Mouse (Mus musculus) B cell, adult 2 months (primary cell): ENCODE results near the gene Mcrip2.
A peak's percentile ranks its signal among the peaks of the same experiment; 100 is the strongest.
"Not testable (repeated sequence)": the region's sequence is repeated elsewhere in the genome, so short reads cannot be mapped to it uniquely, and the experiment has no call there.

Experiments used
- DNase-seq, 2 experiments: peaks; one replicate each; pipeline ENCODE4 v3.0.0; 2022

The Mcrip2 gene

GRCm38 (mm10) chr17:25880196-25880910 lies 11.8 kb upstream of the Mcrip2 start, which contains the start of gene Wfikkn1:
Gene Wfikkn1 (minus strand): TSS chr17:25880858.
- no peak for DNase-seq

DNA sequence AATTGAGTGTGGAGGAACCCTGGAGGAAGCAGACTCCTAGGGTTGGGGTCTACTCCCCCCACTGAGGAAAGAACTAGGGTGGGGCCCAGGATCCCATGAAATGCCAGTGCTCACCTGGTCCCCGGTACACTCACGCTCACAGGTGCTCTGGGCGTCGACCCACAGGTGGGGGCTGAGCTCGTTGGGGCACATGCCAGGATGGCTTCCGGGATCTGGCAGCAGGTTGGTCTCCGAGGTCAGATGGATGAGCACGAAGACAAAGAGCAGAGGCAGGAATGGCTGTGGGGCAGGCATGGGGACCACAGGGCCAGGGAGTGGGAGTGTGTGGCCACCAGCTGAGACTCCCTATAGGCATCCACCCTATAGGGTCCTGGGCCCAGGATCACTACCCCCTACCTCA lies 11.2 kb upstream of the Mcrip2 start:
- no peak for DNase-seq

DNA sequence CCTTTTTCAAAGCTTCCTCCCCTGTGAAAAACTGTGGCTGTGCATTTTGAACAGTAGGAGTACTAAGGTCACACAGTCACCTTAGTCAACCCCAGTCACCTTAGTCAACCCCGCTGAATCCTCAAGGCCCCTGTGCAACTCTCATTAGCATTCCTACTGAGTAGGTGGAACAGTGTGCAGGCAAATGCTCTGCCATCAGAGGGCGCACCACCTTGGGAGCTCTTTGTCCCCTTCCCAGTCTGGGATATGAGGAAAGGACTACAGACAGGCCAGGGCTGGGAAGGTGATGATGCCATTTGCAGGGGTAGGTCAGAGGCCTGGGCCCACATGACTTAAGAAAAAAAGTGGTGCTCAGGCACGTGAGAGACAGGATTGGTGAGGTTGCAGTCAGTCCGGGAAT lies 10.7 kb upstream of the Mcrip2 start:
- DNase-seq = no peak

- DNase-seq = no peak
Measured at GRCm38 (mm10) chr17:25878611-25879180, 10.1 kb upstream of the Mcrip2 start.

DNA sequence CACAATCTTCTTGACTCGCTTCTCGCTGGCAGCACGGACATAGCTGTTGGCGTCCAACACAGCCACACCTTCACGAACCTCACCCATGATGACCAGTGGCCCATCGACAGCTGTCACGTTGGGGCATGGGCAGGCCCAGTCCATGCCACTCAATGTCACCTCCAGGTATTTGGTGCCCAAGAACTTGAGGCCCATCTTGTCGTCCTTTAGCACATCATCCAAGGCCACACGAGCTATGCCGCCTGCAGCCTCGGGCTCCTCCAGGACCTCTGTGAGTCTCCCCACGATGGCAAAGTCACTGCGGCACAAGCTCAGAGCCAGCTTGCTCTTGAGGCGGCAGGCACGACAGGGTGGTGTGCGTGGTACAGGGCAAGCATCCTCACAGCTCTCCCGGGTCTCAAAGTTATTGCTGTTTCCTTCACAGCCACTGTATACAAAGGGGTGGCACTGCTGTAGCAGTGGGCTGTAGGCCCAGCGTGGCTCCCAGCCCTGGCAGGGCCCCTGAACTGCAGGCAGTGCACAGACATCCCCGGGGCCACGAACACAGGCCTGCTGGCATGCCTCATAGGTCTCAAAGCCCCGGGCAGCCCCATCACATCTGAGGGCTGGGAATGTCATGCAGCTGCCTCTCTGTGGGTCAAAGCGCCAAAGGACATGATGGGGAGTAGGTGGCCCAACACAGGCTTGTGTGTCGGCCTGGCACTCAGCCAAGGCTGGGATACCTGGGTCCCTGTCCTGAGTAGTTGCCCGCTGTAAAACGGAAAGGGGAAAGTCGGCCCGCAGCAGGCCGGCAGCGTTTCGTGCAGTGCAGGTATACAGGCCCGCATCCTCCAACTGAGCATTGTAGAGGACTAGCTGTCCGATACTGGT lies 9.4 kb upstream of the Mcrip2 start:
- DNase-seq = no peak

GRCm38 (mm10) chr17:25877025-25877424 lies 8.5 kb upstream of the Mcrip2 start:
- no peak for DNase-seq

GRCm38 (mm10) chr17:25876347-25876915 lies 7.9 kb upstream of the Mcrip2 start:
- no peak for DNase-seq

DNA sequence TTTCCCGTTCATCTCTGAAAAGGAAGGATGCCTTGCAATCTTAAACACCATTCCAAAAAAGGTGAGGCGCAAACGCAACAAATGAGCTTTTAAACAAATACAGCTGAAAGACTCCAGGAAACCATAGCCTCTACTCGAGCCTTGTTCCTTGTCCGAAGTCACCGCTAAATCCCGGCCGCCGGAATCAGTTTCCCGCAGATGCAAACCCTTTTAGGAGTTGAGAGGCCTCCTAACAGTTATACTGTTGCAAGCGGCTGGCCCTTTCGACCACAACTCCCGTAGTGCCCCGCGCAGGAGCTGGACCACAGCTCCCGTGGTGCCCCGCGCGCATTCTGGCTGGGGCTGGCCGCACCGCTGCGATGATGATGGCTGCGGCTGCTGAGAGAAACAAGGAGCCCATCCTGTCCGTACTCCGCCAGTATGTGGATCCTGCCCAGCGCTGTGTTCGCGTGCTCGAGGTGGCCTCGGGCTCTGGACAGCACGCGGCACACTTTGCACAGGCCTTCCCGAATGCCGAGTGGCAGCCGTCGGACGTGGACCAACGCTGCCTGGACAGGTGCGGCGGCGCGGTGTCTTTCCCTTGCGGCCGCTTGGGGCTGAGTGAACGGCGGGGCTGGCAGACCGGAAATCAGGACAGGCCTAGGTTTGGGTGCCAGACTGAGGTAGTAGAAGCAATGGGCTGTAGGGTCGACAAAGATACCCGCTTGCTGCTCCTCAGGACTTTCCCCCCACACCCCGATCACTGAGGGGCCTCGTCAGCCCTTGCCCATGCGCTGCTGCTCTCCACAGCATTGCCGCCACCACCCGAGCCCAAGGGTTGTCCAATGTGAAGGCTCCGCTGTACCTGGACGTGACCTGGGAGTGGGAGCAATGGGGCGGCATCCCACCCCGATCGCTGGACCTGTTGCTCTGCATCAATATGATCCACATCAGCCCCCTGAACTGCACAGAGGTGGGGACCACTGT lies 6.9 kb upstream of the Mcrip2 start:
- DNase-seq = peak; percentile 86 to 87

DNA sequence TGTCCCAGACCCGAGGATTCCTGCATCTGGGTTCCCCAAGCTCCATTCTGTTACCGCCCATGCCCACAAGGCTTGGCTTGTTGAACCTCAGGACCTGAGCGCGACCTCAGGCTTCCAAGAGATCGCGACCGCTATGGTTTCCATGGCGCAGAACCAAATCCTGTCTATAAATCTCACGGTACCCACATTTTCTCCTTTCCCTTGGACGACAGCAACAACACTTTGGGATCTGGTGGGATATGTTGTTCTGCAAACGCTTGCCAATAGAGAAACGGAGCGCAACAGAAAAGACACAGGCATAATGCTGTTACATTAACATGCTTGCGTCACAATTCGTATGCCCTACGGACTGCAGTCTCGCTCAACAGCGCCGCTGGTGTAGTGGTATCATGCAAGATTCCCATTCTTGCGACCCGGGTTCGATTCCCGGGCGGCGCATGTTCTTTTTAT lies 6.2 kb upstream of the Mcrip2 start, which contains the start of gene Mettl26:
Gene Mettl26, plus strand, starts transcription at position 354 of the 450 bp plus-strand sequence.
- peak; percentile 96 for DNase-seq

DNA sequence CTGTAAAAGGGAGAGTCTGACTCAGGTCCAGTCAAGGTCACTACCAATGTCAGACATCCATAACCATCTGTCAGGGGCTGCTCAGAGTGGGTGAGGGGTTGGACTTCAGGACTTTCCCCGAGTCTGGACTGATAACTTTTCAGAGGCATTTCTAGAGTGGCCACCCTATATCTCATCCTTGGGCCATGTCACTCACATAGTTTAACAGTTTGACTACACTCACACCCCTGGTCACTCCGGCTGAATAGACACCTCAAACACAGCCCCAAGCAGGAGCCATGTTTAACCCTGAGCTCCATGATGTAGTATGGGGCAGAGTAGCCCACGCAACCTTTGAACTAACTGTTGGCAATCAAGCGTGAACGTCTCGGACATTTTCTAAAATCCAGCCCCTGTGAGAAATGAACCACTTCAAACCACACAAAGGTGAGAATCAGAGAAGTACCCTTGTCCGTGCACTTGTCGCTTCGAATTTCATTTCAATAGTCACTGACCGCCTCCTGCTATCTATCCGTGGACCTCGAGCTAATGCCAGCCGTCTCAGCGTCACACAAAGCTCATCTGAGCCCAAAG lies 5.7 kb upstream of the Mcrip2 start:
- DNase-seq = no peak

GRCm38 (mm10) chr17:25873405-25874147 lies 5.0 kb upstream of the Mcrip2 start:
- no peak for DNase-seq

- no peak for DNase-seq
Measured at GRCm38 (mm10) chr17:25872676-25873075, 4.1 kb upstream of the Mcrip2 start.

DNA sequence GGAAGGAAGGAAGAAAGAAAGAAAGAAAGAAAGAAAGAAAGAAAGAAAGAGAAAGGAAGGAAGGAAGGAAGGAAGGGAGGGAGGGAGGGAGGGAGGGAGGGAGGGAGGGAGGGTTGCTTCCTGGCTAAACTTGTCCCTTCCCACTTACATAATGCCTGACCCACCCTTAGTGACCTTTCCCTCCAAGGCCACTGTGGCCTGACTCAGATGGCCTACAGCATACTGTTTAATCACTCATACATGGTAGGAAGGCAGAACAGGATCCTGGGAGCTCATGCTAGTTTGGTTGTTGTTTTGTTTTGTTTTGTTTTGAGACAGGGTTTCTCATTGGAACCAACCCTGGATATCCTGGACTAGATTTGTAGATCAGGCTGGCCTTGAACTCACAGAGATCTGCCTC lies 3.0 kb upstream of the Mcrip2 start:
- not testable (repeated sequence) for DNase-seq

- DNase-seq = no peak
Measured at GRCm38 (mm10) chr17:25869954-25870353, 1.4 kb upstream of the Mcrip2 start.

DNA sequence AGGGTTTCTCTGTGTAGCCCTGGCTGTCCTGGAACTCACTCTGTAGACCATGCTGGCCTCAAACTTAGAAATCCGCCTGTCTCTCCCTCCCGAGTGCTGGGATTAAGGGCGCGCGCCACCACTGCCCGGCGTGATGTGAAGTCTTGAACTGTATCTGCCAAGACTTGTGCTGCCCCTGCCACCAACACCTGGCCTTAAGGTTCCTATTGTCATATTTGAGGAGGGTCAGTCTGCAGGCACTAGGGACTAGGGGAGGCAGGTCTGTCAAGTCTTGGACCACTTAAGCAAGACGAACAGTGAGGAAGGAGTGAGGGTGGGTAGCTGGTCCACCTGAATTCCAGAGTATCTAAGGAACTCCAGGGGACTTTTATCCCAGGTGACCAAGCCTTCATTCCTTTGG lies 934 bp upstream of the Mcrip2 start:
- no peak for DNase-seq

DNA sequence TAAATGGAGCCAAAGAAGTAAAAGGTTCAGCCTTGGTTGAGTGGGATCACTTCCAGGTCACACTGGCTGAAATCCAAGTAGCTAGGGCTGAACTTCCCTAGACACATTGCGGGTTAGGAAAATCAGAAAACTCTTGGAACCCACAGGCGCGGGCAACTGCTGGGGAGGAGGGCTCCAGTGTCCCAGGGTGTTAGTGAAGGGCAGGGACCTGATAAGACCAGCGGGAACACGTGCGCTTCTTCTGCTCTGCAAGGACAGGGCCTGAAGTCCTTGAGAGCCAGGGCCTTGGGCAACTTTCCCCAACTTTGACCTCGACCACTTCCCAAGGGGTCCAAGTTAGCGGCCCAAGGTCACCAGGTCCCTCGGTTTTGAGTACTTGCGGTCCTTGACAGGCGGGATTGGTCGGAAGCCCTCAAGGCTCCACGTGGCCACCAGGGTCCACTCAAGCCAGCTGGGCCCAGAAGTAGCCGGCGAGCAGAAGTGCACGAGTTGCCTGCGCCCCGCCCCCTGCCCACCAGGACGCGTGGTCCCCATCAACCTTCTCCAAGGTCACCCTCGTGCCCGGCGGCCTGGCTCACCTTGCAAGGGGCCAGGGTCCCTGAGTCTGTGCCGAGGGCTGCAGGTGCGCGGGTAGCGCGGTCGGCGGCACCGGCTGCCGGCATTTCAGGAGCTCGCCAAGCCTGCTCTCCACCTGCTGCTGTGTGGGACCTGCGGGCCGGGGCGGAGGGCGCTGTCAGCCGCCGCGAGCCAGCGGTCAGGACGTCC lies 546 bp downstream of the Mcrip2 start:
- no peak for DNase-seq

DNA sequence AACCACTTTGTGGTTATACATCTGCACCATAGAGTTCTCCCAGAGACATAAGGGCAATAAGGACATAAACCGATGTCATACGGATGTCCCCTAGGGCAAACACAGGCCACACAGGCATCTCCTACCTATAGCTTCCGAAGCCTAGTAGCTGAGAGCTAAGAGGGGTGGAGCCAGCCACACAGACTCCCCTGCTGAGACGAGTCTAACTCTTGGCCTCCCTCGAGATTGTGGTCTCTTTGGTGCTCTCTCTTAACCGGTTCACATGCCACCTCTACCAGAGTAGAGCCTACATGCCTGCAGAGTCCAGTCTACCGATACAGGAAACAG lies 1.1 kb downstream of the Mcrip2 start:
- no peak for DNase-seq

- no peak for DNase-seq
Measured at GRCm38 (mm10) chr17:25866172-25866571, 2.4 kb downstream of the Mcrip2 start.

DNA sequence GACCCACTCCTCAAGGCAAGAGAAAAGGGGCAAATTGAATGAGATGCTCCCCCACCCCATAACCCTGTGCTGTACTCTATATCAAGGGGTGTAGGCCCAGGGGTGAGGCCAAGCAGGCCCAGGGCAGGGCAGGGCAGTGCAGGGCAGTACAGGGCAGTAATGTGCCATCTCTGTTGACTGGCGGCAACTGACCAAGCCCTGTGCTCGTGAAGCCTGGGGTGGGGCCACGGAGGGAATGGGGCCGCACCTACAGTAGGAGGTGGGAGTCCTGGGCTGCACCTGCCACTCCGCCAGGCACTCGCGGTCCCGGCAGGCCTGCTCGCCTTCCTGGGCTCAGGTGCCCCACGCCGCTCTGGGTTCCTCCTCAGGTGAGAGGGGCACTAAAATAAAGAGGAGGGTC lies 3.3 kb downstream of the Mcrip2 start:
- no peak for DNase-seq

GRCm38 (mm10) chr17:25864311-25864710 lies 4.3 kb downstream of the Mcrip2 start:
- no peak for DNase-seq
